Mouse (Mus musculus): ENCODE data around the gene Gm49387. TPM values are rescaled to one million over a fixed set of nuclear protein-coding genes. Genes with fewer than 3 reads are reported as not detected.
A peak's percentile ranks its signal among the peaks of the same experiment; 100 is the strongest.

The Gm49387 gene
- polyA plus RNA-seq, 1 experiment from 2014 or later: not detected

- H3K4me3 ChIP-seq (replicated peaks; ENCODE audit: low read depth, low read length): no peak overlapping the region
- no peak overlapping the region for H3K4me2 ChIP-seq (ENCODE audit: low read length)
- TF ChIP-seq CTCF (IDR thresholded peaks at IDR 0.05; ENCODE audit: low read depth): no peak
- no peaks in the 10 kb centered on the region for H3K9me3 ChIP-seq (replicated peaks; ENCODE audit: low read length)
- no peak overlapping the region for H3K9ac ChIP-seq (ENCODE audit: low read depth, low read length)
- H3K36me3 ChIP-seq (ENCODE audit: insufficient read depth, low read length): no peaks in the 10 kb centered on the region
- no peak for DNase-seq (ENCODE audit: low spot score)
- no peak overlapping the region for H3K27ac ChIP-seq
- H3K4me1 ChIP-seq (replicated peaks; ENCODE audit: insufficient read depth, low read length): peaks cover 5% of the 10 kb centered on the region; the same call in 1 of the 2 replicates
- 84% methylated on average over 5 of the region's 5 CpGs for WGBS
- no peaks in the 10 kb centered on the region for H3K27me3 ChIP-seq (ENCODE audit: insufficient read depth, low read length)
- no peak for ATAC-seq (replicated peaks; ENCODE audit: low FRiP score, low read depth)
These were observed 69.3 kb downstream of the Gm49387 start for GRCm38 (mm10) chr14:31571419-31571818.

DNA sequence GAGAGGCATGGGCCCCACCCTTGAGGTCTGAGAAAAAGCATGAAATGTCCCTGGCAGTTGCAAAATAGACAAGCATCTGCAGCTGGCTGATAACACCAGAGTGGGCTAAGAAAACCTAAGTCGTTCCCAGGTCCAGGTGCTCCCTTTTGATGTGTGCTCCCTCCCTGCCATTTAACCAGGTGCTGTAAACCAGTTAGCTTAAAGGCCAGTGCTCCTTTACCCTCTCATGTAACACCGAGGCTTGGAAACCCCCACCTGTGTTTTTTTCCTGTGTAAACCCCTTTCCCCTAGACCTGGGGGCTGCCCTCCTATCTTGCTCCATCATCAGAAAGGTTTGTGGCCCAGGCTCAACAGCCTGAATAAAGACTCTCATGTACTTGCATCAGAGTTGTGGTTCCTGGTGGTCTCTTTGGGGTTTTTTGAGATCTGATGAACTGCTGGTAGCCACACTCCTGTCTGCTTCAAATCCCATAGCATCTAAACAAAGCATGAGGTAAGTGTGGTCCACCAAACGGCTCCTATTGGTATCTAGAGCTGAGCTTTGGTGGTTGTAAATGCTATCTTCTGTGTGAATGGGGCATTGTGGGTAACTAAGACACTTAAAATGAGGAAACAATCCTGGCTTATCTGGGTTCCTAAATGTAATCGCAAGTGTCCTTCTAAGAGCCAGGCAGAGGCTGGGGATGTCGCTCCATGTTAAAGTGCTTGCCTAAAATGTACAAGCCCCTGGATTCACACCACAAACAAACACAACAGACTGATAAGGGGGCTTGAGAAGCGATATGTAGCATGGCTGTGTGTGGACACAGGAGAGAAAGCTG is 70.3 kb downstream of the Gm49387 start:
- 67% methylated on average over 6 of the region's 6 CpGs for WGBS
- Histone ChIP-seq H3K4me1 (replicated peaks; ENCODE audit: insufficient read depth, low read length) (peaks cover 8% of the 10 kb centered on the region; the same call in 1 of the 2 replicates), H3K9ac (ENCODE audit: low read depth, low read length) (no peak overlapping the region), H3K36me3 (ENCODE audit: insufficient read depth, low read length) (no peaks in the 10 kb centered on the region), H3K4me3 (replicated peaks; ENCODE audit: low read depth, low read length) (no peak overlapping the region), H3K27ac (no peak overlapping the region), H3K27me3 (ENCODE audit: insufficient read depth, low read length) (no peaks in the 10 kb centered on the region), H3K9me3 (replicated peaks; ENCODE audit: low read length) (no peaks in the 10 kb centered on the region), H3K4me2 (ENCODE audit: low read length) (no peak overlapping the region)
- TF ChIP-seq CTCF (IDR thresholded peaks at IDR 0.05; ENCODE audit: low read depth): no peak
- no peak for DNase-seq (ENCODE audit: low spot score)
- ATAC-seq (replicated peaks; ENCODE audit: low FRiP score, low read depth): no peak

- no peak overlapping the region for H3K4me2 ChIP-seq (ENCODE audit: low read length)
- peaks cover 19% of the 10 kb centered on the region; the same call in 1 of the 2 replicates for H3K4me1 ChIP-seq (replicated peaks; ENCODE audit: insufficient read depth, low read length)
- no peaks in the 10 kb centered on the region for H3K27me3 ChIP-seq (ENCODE audit: insufficient read depth, low read length)
- TF ChIP-seq CTCF (IDR thresholded peaks at IDR 0.05; ENCODE audit: low read depth): no peak
- H3K4me3 ChIP-seq (replicated peaks; ENCODE audit: low read depth, low read length): no peak overlapping the region
- ATAC-seq (replicated peaks; ENCODE audit: low FRiP score, low read depth) (no peak), DNase-seq (ENCODE audit: low spot score) (peak; percentile 72)
- no peak overlapping the region for H3K9ac ChIP-seq (ENCODE audit: low read depth, low read length)
- H3K27ac ChIP-seq: no peak overlapping the region
- no peaks in the 10 kb centered on the region for H3K36me3 ChIP-seq (ENCODE audit: insufficient read depth, low read length)
- H3K9me3 ChIP-seq (replicated peaks; ENCODE audit: low read length): no peaks in the 10 kb centered on the region
- WGBS: 51% methylated on average over 7 of the region's 7 CpGs
These were observed 71.5 kb downstream of the Gm49387 start for GRCm38 (mm10) chr14:31569151-31569631.

- Histone ChIP-seq H3K4me3 (replicated peaks; ENCODE audit: low read depth, low read length) (no peak overlapping the region), H3K4me2 (ENCODE audit: low read length) (no peak overlapping the region), H3K9ac (ENCODE audit: low read depth, low read length) (no peak overlapping the region), H3K27me3 (ENCODE audit: insufficient read depth, low read length) (no peaks in the 10 kb centered on the region), H3K9me3 (replicated peaks; ENCODE audit: low read length) (no peaks in the 10 kb centered on the region), H3K27ac (peak overlapping the region; percentile 78), H3K36me3 (ENCODE audit: insufficient read depth, low read length) (no peaks in the 10 kb centered on the region), H3K4me1 (replicated peaks; ENCODE audit: insufficient read depth, low read length) (peaks cover 22% of the 10 kb centered on the region; the same call in 1 of the 2 replicates)
- WGBS: 20% methylated on average over 9 of the region's 9 CpGs
- peak; percentile 30 for DNase-seq (ENCODE audit: low spot score)
- peak; percentile 56; the same call in 1 of the 2 replicates for ATAC-seq (replicated peaks; ENCODE audit: low FRiP score, low read depth)
- TF ChIP-seq CTCF (IDR thresholded peaks at IDR 0.05; ENCODE audit: low read depth): no peak
These were observed 75.0 kb downstream of the Gm49387 start for GRCm38 (mm10) chr14:31565478-31566212.

- H3K4me2 ChIP-seq (ENCODE audit: low read length): no peak overlapping the region
- H3K4me1 ChIP-seq (replicated peaks; ENCODE audit: insufficient read depth, low read length): peaks cover 26% of the 10 kb centered on the region; the same call in 1 of the 2 replicates
- H3K27ac ChIP-seq: peak overlapping the region; percentile 78
- TF ChIP-seq CTCF (IDR thresholded peaks at IDR 0.05; ENCODE audit: low read depth): peak; percentile 34
- H3K36me3 ChIP-seq (ENCODE audit: insufficient read depth, low read length): no peaks in the 10 kb centered on the region
- no peaks in the 10 kb centered on the region for H3K27me3 ChIP-seq (ENCODE audit: insufficient read depth, low read length)
- no peak overlapping the region for H3K9ac ChIP-seq (ENCODE audit: low read depth, low read length)
- 6% methylated on average over 6 of the region's 6 CpGs for WGBS
- peak; percentile 65 for ATAC-seq (replicated peaks; ENCODE audit: low FRiP score, low read depth)
- no peaks in the 10 kb centered on the region for H3K9me3 ChIP-seq (replicated peaks; ENCODE audit: low read length)
- DNase-seq (ENCODE audit: low spot score): peak; percentile 90
- H3K4me3 ChIP-seq (replicated peaks; ENCODE audit: low read depth, low read length): no peak overlapping the region
These were observed 76.1 kb downstream of the Gm49387 start for GRCm38 (mm10) chr14:31564452-31565179.

DNA sequence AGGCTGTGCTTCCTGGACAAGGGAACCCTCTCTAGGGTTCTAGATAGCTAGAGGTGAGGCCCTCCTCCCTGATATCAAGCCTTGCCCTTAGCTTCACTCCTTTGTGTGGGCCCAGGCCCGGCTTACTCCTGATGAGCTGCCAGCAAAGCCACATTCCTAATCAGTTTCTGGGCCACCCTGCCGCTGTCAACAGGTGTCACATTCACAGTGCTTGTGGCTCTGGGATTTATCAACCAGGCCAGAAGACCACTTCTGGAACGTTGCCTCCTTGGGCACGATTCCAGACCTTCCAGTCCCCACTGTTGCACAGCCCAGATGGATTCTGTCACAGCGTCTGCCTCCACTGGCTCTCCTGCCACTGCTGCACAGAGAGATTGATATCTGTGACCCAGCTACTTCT is 79.8 kb downstream of the Gm49387 start:
- 13% methylated on average over 5 of the region's 5 CpGs for WGBS
- Histone ChIP-seq H3K9ac (ENCODE audit: low read depth, low read length) (no peak overlapping the region), H3K4me1 (replicated peaks; ENCODE audit: insufficient read depth, low read length) (peaks cover 22% of the 10 kb centered on the region; the same call in 1 of the 2 replicates), H3K36me3 (ENCODE audit: insufficient read depth, low read length) (no peaks in the 10 kb centered on the region), H3K4me3 (replicated peaks; ENCODE audit: low read depth, low read length) (no peak overlapping the region), H3K4me2 (ENCODE audit: low read length) (no peak overlapping the region), H3K27me3 (ENCODE audit: insufficient read depth, low read length) (no peaks in the 10 kb centered on the region), H3K9me3 (replicated peaks; ENCODE audit: low read length) (no peaks in the 10 kb centered on the region), H3K27ac (no peak overlapping the region)
- DNase-seq (ENCODE audit: low spot score): peak; percentile 24
- no peak for TF ChIP-seq CTCF (IDR thresholded peaks at IDR 0.05; ENCODE audit: low read depth)
- no peak for ATAC-seq (replicated peaks; ENCODE audit: low FRiP score, low read depth)

Data from kidney, postnatal 0 days (tissue).